Mouse (Mus musculus): ENCODE measurements at regions not wholly inside any gene's neighbourhood (a gene's known extent, or its start where the extent isn't known, plus 50 kb on each side); places are given as distances from the start of the nearest gene placed in this dataset.
A peak's percentile ranks its signal among the peaks of the same experiment; 100 is the strongest.

DNA sequence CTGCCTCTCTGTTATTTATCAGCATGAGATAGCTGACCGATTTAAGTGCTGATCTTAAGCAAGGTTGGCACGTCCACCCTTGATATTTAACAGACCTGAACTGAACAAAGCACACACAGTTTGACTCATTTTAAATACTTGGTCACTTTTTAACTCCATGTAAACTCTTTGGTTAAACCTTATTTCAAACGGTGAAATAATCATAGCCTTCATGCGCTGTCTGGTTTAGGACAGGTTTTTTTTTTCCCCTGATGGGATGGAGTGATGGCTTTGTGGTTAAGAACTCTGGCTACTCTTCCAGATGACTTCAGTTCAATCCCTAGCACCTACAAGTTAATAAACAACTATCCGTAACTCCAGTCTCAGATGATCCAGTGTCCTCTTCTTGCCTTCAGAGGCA, 706.7 kb upstream of the N6amt1 start:
- ATAC-seq (replicated peaks) = no peak
- Histone ChIP-seq H3K9me3 (no peaks in the 10 kb centered on the region), H3K4me3 (no peak overlapping the region), H3K4me2 (no peak overlapping the region), H3K27ac (no peak overlapping the region), H3K9ac (no peak overlapping the region), H3K27me3 (replicated peaks) (no peaks in the 10 kb centered on the region), H3K36me3 (replicated peaks) (no peaks in the 10 kb centered on the region), H3K4me1 (no peaks in the 10 kb centered on the region)
- WGBS = 89% methylated on average over 5 of the region's 5 CpGs

DNA sequence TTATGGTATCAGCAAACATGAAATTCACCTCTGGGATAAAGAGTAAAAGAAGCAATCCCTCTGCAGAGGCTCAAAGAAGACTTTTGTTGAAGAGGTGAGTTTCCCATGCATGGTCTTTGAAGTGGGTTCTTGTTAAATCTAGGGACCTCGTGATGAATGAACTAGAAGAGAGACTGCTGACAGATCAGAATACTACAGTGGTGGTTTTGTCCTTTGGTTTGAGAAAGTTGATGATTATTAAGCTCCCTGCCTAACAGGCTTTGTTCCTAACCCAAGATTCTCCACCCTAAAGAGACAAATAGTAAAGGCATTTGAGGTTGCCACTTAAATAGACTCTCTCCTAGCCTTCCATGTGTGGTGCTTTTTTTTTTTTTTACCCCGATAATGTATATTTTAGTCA, 707.2 kb upstream of the N6amt1 start:
- Histone ChIP-seq H3K36me3 (replicated peaks) (no peaks in the 10 kb centered on the region), H3K27me3 (replicated peaks) (no peaks in the 10 kb centered on the region), H3K9me3 (no peaks in the 10 kb centered on the region), H3K4me1 (no peaks in the 10 kb centered on the region), H3K27ac (no peak overlapping the region), H3K9ac (no peak overlapping the region), H3K4me2 (no peak overlapping the region), H3K4me3 (no peak overlapping the region)
- 79% methylated on average over 2 of the region's 2 CpGs for WGBS
- no peak for ATAC-seq (replicated peaks)

DNA sequence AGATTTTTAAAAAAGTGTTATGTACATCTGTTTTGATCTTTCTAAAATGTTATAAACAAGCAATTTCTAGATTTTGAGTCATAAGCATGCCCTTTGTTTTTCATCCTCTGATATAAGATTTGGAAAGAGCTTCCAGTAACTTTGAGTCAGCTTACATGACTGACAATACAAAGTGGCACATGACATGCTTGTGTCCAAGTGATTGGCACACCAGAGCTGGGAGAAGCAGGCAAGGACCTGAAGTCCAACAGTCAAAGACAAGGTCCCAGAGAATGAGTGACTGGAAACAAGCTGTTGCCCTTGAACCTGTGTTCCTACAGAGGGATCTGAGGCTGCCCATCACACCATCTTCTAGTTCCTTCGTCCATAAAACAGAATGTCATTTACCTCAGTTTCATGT, 708.5 kb upstream of the N6amt1 start:
- Histone ChIP-seq H3K4me2 (no peak overlapping the region), H3K27me3 (replicated peaks) (no peaks in the 10 kb centered on the region), H3K9ac (no peak overlapping the region), H3K4me1 (no peaks in the 10 kb centered on the region), H3K9me3 (no peaks in the 10 kb centered on the region), H3K36me3 (replicated peaks) (no peaks in the 10 kb centered on the region), H3K27ac (no peak overlapping the region), H3K4me3 (no peak overlapping the region)
- WGBS = 84% methylated on average over 1 of the region's 1 CpGs
- ATAC-seq (replicated peaks) = no peak

DNA sequence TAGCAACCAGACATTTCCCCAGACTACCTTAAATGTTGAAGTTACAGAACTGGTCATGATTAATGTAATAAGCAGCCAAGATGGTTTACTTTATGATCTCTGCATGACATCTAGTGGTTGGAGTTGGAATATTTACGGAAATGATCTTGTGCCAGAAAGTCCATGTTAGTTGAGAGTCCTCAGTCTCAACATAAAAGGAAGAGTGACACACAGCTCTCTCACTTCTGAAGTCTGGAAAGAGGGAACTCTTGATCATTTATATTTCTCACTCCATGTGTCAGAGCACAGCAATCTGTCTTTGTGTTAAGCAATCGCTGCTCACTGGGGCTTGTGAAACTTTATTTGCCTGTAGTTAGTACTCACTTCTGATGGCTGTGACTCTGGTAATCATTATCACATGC, 709.1 kb upstream of the N6amt1 start:
- H3K27me3 ChIP-seq (replicated peaks) = no peaks in the 10 kb centered on the region
- H3K9ac ChIP-seq = no peak overlapping the region
- no peaks in the 10 kb centered on the region for H3K4me1 ChIP-seq
- H3K9me3 ChIP-seq = no peaks in the 10 kb centered on the region
- H3K4me2 ChIP-seq = no peak overlapping the region
- 71% methylated on average over 2 of the region's 2 CpGs for WGBS
- no peak overlapping the region for H3K27ac ChIP-seq
- ATAC-seq (replicated peaks) = peak; percentile 89
- no peak overlapping the region for H3K4me3 ChIP-seq
- H3K36me3 ChIP-seq (replicated peaks) = no peaks in the 10 kb centered on the region

DNA sequence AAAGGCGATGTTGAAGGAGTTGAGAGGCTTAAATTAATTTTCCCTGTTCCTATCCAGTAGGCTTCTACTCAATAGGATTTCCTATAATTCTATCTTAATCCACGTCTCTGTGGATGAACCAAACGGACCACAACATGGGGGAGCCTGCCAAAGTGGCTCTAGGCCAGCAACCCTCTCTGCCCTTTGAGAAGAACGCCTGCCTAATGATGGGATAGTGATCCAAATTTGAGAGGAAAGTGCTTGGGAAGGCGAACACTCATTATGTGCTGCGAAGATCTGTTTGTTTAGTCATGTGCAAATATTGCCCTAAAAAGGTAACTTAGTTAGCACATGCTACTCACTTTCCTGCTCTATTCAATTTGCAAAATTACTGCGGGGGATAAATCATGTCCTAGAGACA, 702.5 kb upstream of the Adamts5 start:
- no peak overlapping the region for H3K9ac ChIP-seq
- no peak for ATAC-seq (replicated peaks)
- no peaks in the 10 kb centered on the region for H3K9me3 ChIP-seq
- H3K4me2 ChIP-seq = no peak overlapping the region
- H3K4me3 ChIP-seq = no peak overlapping the region
- H3K27ac ChIP-seq = no peak overlapping the region
- WGBS = 73% methylated on average over 7 of the region's 7 CpGs
- H3K36me3 ChIP-seq (replicated peaks) = no peaks in the 10 kb centered on the region
- no peaks in the 10 kb centered on the region for H3K4me1 ChIP-seq
- H3K27me3 ChIP-seq (replicated peaks) = no peaks in the 10 kb centered on the region

DNA sequence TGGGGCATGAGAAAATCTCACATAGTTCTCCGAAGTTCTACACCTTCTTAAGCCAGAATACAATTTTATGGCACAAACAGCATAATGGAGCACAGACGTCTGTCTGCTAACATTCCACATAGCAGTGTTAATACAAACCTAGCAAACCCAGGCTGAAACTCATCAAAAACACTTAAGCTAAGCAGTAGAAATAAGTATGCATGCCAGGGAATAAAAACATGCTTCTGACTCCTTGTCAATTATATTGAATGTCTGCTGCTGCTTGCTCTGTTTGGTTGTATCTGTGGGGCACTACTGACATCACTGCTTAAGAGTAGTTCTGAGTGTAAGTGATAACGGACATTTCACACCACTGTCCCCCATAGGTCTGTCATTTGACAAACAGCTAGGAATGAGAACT, 693.4 kb upstream of the Adamts5 start:
- Histone ChIP-seq H3K36me3 (replicated peaks) (no peaks in the 10 kb centered on the region), H3K4me3 (no peak overlapping the region), H3K4me1 (no peaks in the 10 kb centered on the region), H3K27ac (no peak overlapping the region), H3K9me3 (no peaks in the 10 kb centered on the region), H3K27me3 (replicated peaks) (no peaks in the 10 kb centered on the region), H3K4me2 (no peak overlapping the region), H3K9ac (no peak overlapping the region)
- WGBS = 83% methylated on average over 3 of the region's 3 CpGs
- no peak for ATAC-seq (replicated peaks)

DNA sequence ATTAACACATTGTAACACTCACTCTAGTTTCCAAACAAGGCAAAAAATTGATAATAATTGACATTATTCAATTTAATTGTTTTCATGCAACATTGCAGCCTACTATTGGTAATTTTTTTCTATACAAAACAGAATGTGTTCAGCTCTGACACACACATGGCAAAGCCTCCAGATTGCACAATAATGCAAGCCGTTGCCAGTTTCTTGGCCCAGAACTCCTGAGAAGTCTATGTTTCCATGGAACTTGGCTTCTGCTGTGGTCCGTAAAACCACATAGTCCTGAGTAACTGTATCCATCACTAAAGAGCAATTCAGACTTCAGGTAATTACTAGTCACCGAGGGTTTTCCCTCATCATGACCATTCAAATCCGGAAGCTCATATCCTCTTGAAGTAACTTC, 684.4 kb upstream of the Adamts5 start:
- 93% methylated on average over 4 of the region's 4 CpGs for WGBS
- Histone ChIP-seq H3K36me3 (replicated peaks) (no peaks in the 10 kb centered on the region), H3K27me3 (replicated peaks) (no peaks in the 10 kb centered on the region), H3K9ac (no peak overlapping the region), H3K4me1 (no peaks in the 10 kb centered on the region), H3K4me3 (no peak overlapping the region), H3K27ac (no peak overlapping the region), H3K9me3 (no peaks in the 10 kb centered on the region), H3K4me2 (no peak overlapping the region)
- no peak for ATAC-seq (replicated peaks)

DNA sequence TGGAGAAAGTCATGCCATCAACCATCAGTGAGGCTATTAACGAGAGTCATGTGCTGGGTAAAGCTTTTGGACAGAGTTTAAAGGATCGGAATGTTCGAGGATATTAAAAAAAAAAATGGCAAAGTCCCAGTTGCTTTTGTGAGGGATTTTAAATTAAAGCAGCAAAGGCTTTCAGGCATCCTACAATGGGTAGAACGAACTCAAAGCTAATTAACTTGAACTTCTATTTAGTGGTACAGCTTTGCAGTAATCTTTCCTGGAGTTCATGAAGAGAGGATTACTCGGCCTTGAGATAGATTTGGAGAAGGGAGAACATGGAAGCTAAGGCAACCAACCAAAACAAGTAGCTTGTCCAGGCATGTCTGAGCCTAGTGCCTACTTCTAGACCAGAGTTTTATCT, 676.7 kb upstream of the Adamts5 start:
- H3K27ac ChIP-seq = no peak overlapping the region
- H3K4me1 ChIP-seq = no peaks in the 10 kb centered on the region
- no peaks in the 10 kb centered on the region for H3K27me3 ChIP-seq (replicated peaks)
- no peak overlapping the region for H3K4me2 ChIP-seq
- ATAC-seq (replicated peaks) = no peak
- no peaks in the 10 kb centered on the region for H3K36me3 ChIP-seq (replicated peaks)
- H3K9ac ChIP-seq = no peak overlapping the region
- no peak overlapping the region for H3K4me3 ChIP-seq
- 49% methylated on average over 5 of the region's 5 CpGs for WGBS
- H3K9me3 ChIP-seq = no peaks in the 10 kb centered on the region

DNA sequence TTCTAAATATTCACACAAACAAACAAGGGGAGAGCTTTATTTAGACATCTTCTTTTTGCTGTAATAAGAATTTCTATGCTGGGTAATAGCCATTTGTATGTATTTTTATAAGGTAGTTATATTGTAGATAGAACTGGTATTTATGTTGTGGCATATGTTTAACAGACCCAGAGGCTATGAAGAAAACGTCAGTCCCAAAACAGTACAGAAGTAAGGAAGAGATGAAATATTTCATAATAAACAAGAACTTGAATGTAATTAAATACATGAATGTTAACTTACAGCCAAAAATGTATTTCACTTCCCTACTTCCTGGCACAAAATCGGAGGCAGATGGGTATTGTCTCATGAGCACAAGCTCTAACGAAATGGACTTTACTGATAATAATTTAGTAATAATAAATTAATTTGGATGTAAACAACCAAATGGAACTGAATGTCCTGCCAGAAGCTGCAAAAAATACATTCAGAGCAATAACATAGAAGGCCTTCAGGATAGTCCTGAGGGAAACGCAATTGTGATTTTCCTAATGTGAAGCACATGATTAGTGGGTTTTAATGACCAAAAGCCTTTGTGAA, 645.9 kb upstream of the Adamts5 start:
- H3K4me3 ChIP-seq = no peak overlapping the region
- no peaks in the 10 kb centered on the region for H3K9me3 ChIP-seq
- WGBS = 89% methylated on average over 4 of the region's 4 CpGs
- no peak overlapping the region for H3K27ac ChIP-seq
- no peak overlapping the region for H3K4me2 ChIP-seq
- no peaks in the 10 kb centered on the region for H3K4me1 ChIP-seq
- H3K9ac ChIP-seq = no peak overlapping the region
- ATAC-seq (replicated peaks) = no peak
- H3K36me3 ChIP-seq (replicated peaks) = no peaks in the 10 kb centered on the region
- H3K27me3 ChIP-seq (replicated peaks) = no peaks in the 10 kb centered on the region

DNA sequence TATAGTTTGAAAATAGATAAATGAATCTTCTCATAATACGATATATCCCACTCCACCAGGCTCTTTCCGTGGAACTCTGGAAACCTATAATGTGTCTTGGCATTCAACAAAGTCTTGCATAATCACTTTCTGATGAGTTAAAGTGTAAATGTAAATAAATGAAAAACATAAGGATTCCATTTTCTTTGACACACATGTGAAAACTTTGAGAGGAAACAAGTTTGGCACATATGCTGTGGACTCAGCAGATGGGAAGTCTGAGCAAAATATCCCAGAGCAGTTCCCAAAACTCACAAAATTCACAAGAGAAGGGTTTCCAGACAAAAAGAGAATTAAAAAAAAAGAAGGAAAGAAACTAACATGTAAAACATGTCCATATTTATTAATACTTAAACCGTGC, 645.3 kb upstream of the Adamts5 start:
- Histone ChIP-seq H3K36me3 (replicated peaks) (no peaks in the 10 kb centered on the region), H3K4me2 (no peak overlapping the region), H3K9me3 (no peaks in the 10 kb centered on the region), H3K27ac (no peak overlapping the region), H3K4me1 (no peaks in the 10 kb centered on the region), H3K9ac (no peak overlapping the region), H3K27me3 (replicated peaks) (no peaks in the 10 kb centered on the region), H3K4me3 (no peak overlapping the region)
- 91% methylated on average over 3 of the region's 3 CpGs for WGBS
- ATAC-seq (replicated peaks) = no peak

DNA sequence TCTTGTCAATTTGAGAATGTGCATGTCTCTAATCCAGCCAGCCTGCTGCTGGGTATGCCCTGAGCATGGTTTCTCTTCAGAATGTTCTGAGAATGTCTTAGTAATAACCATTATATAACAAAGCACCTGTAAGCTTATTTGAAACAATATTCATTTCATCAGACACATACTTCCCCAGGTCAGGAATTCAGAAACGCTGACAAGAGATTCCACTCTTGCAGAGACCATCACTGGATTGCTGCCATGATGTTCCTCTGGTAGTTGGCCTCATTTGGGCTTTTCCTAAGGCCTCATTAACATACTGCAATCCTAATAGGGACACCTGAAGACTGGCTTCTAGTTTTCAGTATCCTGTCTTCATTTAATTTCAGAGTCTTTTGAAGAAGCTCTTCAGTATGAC, 642.5 kb upstream of the Adamts5 start:
- no peak overlapping the region for H3K4me3 ChIP-seq
- WGBS = 76% methylated on average over 1 of the region's 1 CpGs
- no peaks in the 10 kb centered on the region for H3K36me3 ChIP-seq (replicated peaks)
- H3K4me1 ChIP-seq = no peaks in the 10 kb centered on the region
- no peaks in the 10 kb centered on the region for H3K27me3 ChIP-seq (replicated peaks)
- H3K4me2 ChIP-seq = no peak overlapping the region
- H3K9ac ChIP-seq = no peak overlapping the region
- no peak overlapping the region for H3K27ac ChIP-seq
- no peaks in the 10 kb centered on the region for H3K9me3 ChIP-seq
- ATAC-seq (replicated peaks) = no peak

DNA sequence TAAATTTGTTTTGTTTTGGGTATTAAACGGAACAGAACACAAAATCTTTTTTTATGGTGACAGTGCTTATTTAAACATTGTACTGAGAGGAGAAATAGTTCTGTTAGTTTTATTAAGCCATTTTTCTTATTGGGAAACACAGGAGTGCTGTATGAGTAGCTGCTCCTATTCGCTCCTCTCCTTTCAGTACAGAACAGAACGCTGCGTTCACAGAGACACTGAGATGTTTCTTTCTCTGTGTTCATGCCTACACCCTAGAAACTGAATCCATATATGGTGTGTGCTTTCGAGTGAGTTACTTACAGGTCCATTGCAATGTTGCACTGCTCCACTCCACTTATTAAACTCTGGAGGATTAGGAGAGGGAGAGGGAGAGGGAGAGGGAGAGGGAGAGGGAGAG, 634.9 kb upstream of the Adamts5 start:
- no peaks in the 10 kb centered on the region for H3K9me3 ChIP-seq

DNA sequence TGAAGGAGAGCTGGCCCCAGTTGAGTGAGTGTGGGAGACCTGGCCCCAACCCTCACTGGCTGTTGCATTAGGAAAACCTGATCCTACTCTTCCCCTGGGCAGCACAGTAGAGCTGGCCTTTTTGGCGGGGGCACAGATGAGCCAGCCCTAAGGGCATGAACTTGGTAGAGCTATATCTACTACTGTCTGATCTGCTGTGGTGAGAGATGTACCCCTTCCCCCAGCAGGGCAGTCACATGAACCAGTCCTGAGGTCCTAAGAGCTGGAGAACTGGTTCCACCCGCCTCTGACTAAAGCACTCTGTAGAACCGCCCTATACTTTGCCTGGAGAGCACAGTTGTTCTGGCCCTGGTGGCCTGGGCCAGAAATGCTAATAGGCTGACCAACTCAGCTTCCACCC, 622.5 kb upstream of the Adamts5 start:
- Histone ChIP-seq H3K9me3 (no peaks in the 10 kb centered on the region), H3K36me3 (replicated peaks) (no peaks in the 10 kb centered on the region), H3K4me1 (no peaks in the 10 kb centered on the region), H3K4me3 (no peak overlapping the region), H3K27me3 (replicated peaks) (no peaks in the 10 kb centered on the region), H3K4me2 (no peak overlapping the region), H3K27ac (no peak overlapping the region), H3K9ac (no peak overlapping the region)
- no peak for ATAC-seq (replicated peaks)
- 77% methylated on average over 3 of the region's 3 CpGs for WGBS

More for the DNA sequence above, 634.9 kb upstream of the Adamts5 start:
- Histone ChIP-seq H3K36me3 (replicated peaks) (no peaks in the 10 kb centered on the region), H3K4me1 (no peaks in the 10 kb centered on the region), H3K4me2 (no peak overlapping the region), H3K27ac (no peak overlapping the region), H3K27me3 (replicated peaks) (no peaks in the 10 kb centered on the region), H3K4me3 (no peak overlapping the region), H3K9ac (no peak overlapping the region)
- 82% methylated on average over 5 of the region's 5 CpGs for WGBS
- no peak for ATAC-seq (replicated peaks)

DNA sequence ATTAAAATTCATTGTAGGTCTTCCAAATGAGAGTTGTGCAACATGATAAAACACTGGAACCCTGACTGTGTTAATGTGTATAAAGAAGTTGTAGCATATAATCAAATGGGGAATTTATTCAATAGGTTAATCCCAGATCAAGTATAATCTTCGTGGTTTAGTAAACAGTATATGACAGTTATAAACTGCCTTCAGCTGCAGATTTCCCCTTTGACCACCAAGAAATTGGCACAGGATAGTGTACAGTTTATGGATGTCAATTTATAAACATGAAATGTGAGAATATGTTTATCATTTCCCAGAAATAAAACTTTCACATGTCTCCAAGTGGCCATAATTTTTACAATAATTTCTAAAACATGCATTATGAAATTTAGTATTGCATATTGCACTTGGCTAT, 615.3 kb upstream of the Adamts5 start:
- ATAC-seq (replicated peaks) = no peak
- Histone ChIP-seq H3K27me3 (replicated peaks) (no peaks in the 10 kb centered on the region), H3K9ac (no peak overlapping the region), H3K4me2 (no peak overlapping the region), H3K9me3 (no peaks in the 10 kb centered on the region), H3K4me1 (no peaks in the 10 kb centered on the region), H3K36me3 (replicated peaks) (no peaks in the 10 kb centered on the region), H3K27ac (no peak overlapping the region), H3K4me3 (no peak overlapping the region)
- WGBS = 51% methylated on average over 1 of the region's 1 CpGs

Measured in midbrain, embryonic 15.5 days (tissue).